Mouse (Mus musculus) cerebellum, adult 2 months (tissue): ENCODE results near the gene Il9r. TPM values are rescaled to one million over a fixed set of nuclear protein-coding genes. Genes with fewer than 3 reads are reported as not detected.

Experiments used
- DNase-seq, 2 experiments: peaks; one replicate each; pipeline ENCODE4 v3.0.0; 2021
- H3K27ac ChIP-seq: fragments of 200-500 bp; 2 replicates; pipeline ENCODE4 v1.5.1; 2012; ENCODE audit warnings: low read length, control low read depth, inconsistent platforms; ENCODE audit not compliant: insufficient read depth
- H3K27me3 ChIP-seq: fragments of 200-500 bp; 2 replicates; pipeline ENCODE4 v1.6.1; 2012; ENCODE audit warnings: inconsistent platforms, mild to moderate bottlenecking, low read length, moderate library complexity; ENCODE audit not compliant: control insufficient read depth, insufficient read depth
- H3K4me1 ChIP-seq: fragments of 200-500 bp; 2 replicates; pipeline ENCODE4 v1.6.1; 2011; ENCODE audit warnings: low read length; ENCODE audit not compliant: control insufficient read depth, insufficient read depth
- H3K4me3 ChIP-seq: fragments of 200-500 bp; replicated peaks from 2 replicates; pipeline ENCODE3; 2011; ENCODE audit warnings: mild to moderate bottlenecking, low read depth, low read length, control low read depth; ENCODE audit not compliant: insufficient read depth
- CTCF ChIP-seq: fragments of 200-500 bp; IDR thresholded peaks from 2 replicates; pipeline ENCODE4 v1.5.1; 2011; ENCODE audit warnings: low read depth, mild to moderate bottlenecking, control low read depth, low read length, moderate library complexity, borderline replicate concordance; ENCODE audit not compliant: insufficient read depth
- POLR2A ChIP-seq: fragments of 200-500 bp; IDR thresholded peaks from 2 replicates; pipeline ENCODE4 v1.6.1; 2011; ENCODE audit warnings: low read length, control low read depth, borderline replicate concordance; ENCODE audit not compliant: insufficient read depth
- WGBS: fragments of 180-500 bp; shearing (Covaris S2); methylation state at CpG from one replicate; pipeline ENCODE4 v1.1.7; 2018; 5-methylcytosine and 5-hydroxymethylcytosine counted together
- polyA plus RNA-seq: library from polyadenylated mRNA; depleted of rRNA; stranded (reverse); fragments of >200 nt; gene quantifications from 2 replicates; pipeline ENCODE4 v1.2.3, GENCODE M21; 2012

The Il9r gene
- polyA plus RNA-seq, 1 experiment, result not detected

- Histone ChIP-seq H3K27me3 (no peaks in the 10 kb centered on the region), H3K4me3 (no peak overlapping the region), H3K4me1 (no peaks in the 10 kb centered on the region), H3K27ac (no peak overlapping the region)
- DNase-seq, result no peak
- TF ChIP-seq POLR2A (no peak), CTCF (no peak)
- 51% methylated on average over 6 of the region's 6 CpGs for WGBS
These were observed 849 bp downstream of the Il9r start for GRCm38 (mm10) chr11:32199230-32199629.

- no peaks in the 10 kb centered on the region for H3K4me1 ChIP-seq
- H3K4me3 ChIP-seq, result no peak overlapping the region
- TF ChIP-seq POLR2A (no peak), CTCF (no peak)
- no peak for DNase-seq
- no peak overlapping the region for H3K27ac ChIP-seq
- no peaks in the 10 kb centered on the region for H3K27me3 ChIP-seq
- 77% methylated on average over 14 of the region's 14 CpGs for WGBS
These were observed 1.7 kb downstream of the Il9r start for GRCm38 (mm10) chr11:32198256-32198955.

- TF ChIP-seq POLR2A, result no peak
- 71% methylated on average over 3 of the region's 3 CpGs for WGBS
These were observed 2.3 kb downstream of the Il9r start for GRCm38 (mm10) chr11:32197766-32198165.

GRCm38 (mm10) chr11:32196727-32197126, 3.4 kb downstream of the Il9r start:
- 69% methylated on average over 6 of the region's 6 CpGs for WGBS
- no peak overlapping the region for H3K27ac ChIP-seq
- H3K4me3 ChIP-seq, result no peak overlapping the region
- no peaks in the 10 kb centered on the region for H3K27me3 ChIP-seq
- H3K4me1 ChIP-seq, result peaks cover 6% of the 10 kb centered on the region
- no peak for DNase-seq
- no peak for TF ChIP-seq CTCF
- no peak for TF ChIP-seq POLR2A

More at GRCm38 (mm10) chr11:32197766-32198165, 2.3 kb downstream of the Il9r start:
- Histone ChIP-seq H3K4me3 (no peak overlapping the region), H3K27me3 (no peaks in the 10 kb centered on the region), H3K27ac (no peak overlapping the region), H3K4me1 (peaks cover under 1% of the 10 kb centered on the region)
- DNase-seq, result no peak

GRCm38 (mm10) chr11:32195867-32196540, 4.1 kb downstream of the Il9r start:
- 46% methylated on average over 11 of the region's 11 CpGs for WGBS
- no peak for DNase-seq
- TF ChIP-seq CTCF, result no peak
- no peak for TF ChIP-seq POLR2A

GRCm38 (mm10) chr11:32194626-32195025, 5.5 kb downstream of the Il9r start:
- WGBS, result 87% methylated on average over 5 of the region's 5 CpGs
- Histone ChIP-seq H3K4me3 (no peak overlapping the region), H3K4me1 (peaks cover 20% of the 10 kb centered on the region), H3K27me3 (no peaks in the 10 kb centered on the region), H3K27ac (no peak overlapping the region)
- DNase-seq, result no peak
- TF ChIP-seq CTCF (no peak), POLR2A (no peak)

More at GRCm38 (mm10) chr11:32195867-32196540, 4.1 kb downstream of the Il9r start:
- H3K27ac ChIP-seq, result no peak overlapping the region
- peaks cover 10% of the 10 kb centered on the region for H3K4me1 ChIP-seq
- H3K4me3 ChIP-seq, result no peak overlapping the region
- H3K27me3 ChIP-seq, result no peaks in the 10 kb centered on the region

- TF ChIP-seq CTCF (no peak), POLR2A (no peak)
- Histone ChIP-seq H3K4me1 (peaks cover 20% of the 10 kb centered on the region), H3K27me3 (no peaks in the 10 kb centered on the region), H3K4me3 (no peak overlapping the region), H3K27ac (no peak overlapping the region)
- DNase-seq, result no peak
- WGBS, result 89% methylated on average over 10 of the region's 10 CpGs
These were observed 6.0 kb downstream of the Il9r start for GRCm38 (mm10) chr11:32194086-32194485.

- DNase-seq, result no peak
- H3K4me1 ChIP-seq, result peaks cover 20% of the 10 kb centered on the region
- H3K27ac ChIP-seq, result no peak overlapping the region
- no peak overlapping the region for H3K4me3 ChIP-seq
- H3K27me3 ChIP-seq, result no peaks in the 10 kb centered on the region
- TF ChIP-seq POLR2A (no peak), CTCF (no peak)
- WGBS, result 95% methylated on average over 10 of the region's 10 CpGs
These were observed 6.9 kb downstream of the Il9r start for GRCm38 (mm10) chr11:32193156-32193555.
